Mouse (Mus musculus) kidney, embryonic 16.5 days (tissue): ENCODE results near the gene Loxl3. TPM values are rescaled to one million over a fixed set of nuclear protein-coding genes. Genes with fewer than 3 reads are reported as not detected.
A peak's percentile ranks its signal among the peaks of the same experiment; 100 is the strongest.

ENCODE experiments used
- ATAC-seq: fragments of 200-750 bp; cut with Nextera tagmentation; 2 replicates; pipeline ENCODE4 v1.8.0; 2017; ENCODE audit warnings: moderate TSS enrichment; ENCODE audit not compliant: low FRiP score, low TSS enrichment
- H3K27ac ChIP-seq: fragments of 300-500 bp; sonication (generic); 2 replicates; pipeline ENCODE4 v1.5.1; 2014; ENCODE audit warnings: low read length
- H3K27me3 ChIP-seq: fragments of 300-500 bp; sonication (generic); 2 replicates; pipeline ENCODE4 v1.6.1; 2014; ENCODE audit warnings: low read length, control low read depth, mixed read lengths; ENCODE audit not compliant: insufficient read depth
- H3K36me3 ChIP-seq: fragments of 300-500 bp; sonication (generic); 2 replicates; pipeline ENCODE4 v1.6.1; 2014; ENCODE audit warnings: low read length, control low read depth, mixed read lengths; ENCODE audit not compliant: insufficient read depth
- H3K4me1 ChIP-seq: fragments of 300-500 bp; sonication (generic); 2 replicates; pipeline ENCODE4 v1.6.1; 2014; ENCODE audit warnings: low read length, control low read depth, mixed read lengths; ENCODE audit not compliant: insufficient read depth
- H3K4me2 ChIP-seq: fragments of 300-500 bp; sonication (generic); replicated peaks from 2 replicates; pipeline ENCODE4 v1.6.1; 2014; ENCODE audit warnings: low read depth, low read length
- H3K4me3 ChIP-seq: fragments of 300-500 bp; sonication (generic); 2 replicates; pipeline ENCODE4 v1.5.1; 2014; ENCODE audit warnings: mild to moderate bottlenecking, low read length
- H3K9ac ChIP-seq: fragments of 300-500 bp; sonication (generic); replicated peaks from 2 replicates; pipeline ENCODE4 v1.6.1; 2014; ENCODE audit warnings: low read length
- H3K9me3 ChIP-seq: fragments of 300-500 bp; sonication (generic); 2 replicates; pipeline ENCODE4 v1.6.1; 2016; ENCODE audit warnings: low read length, control low read depth
- WGBS: fragments of 180-500 bp; shearing (Covaris S2); extraction: QIAGEN DNeasy Blood & Tissue Kit; methylation state at CpG from one replicate; pipeline ENCODE4 v1.1.7; 2014; 5-methylcytosine and 5-hydroxymethylcytosine counted together
- microRNA counts: library from miRNA; unstranded; fragments of <30 nt; microRNA quantifications from one replicate; lab custom pipeline; 2016
- microRNA-seq: library from miRNA; unstranded; fragments of <30 nt; microRNA quantifications from one replicate; pipeline ENCODE4, GENCODE M21; 2016
- polyA plus RNA-seq: library from polyadenylated mRNA; unstranded; fragments of >200 nt; fragmentation: Nextera tagmentation; extraction: Ambion mirVana; gene quantifications from 2 replicates; pipeline ENCODE4 v1.2.1, GENCODE M21; 2015

Loxl3 gene
- polyA plus RNA-seq, 1 experiment from 2014 or later: 26.1 TPM

DNA sequence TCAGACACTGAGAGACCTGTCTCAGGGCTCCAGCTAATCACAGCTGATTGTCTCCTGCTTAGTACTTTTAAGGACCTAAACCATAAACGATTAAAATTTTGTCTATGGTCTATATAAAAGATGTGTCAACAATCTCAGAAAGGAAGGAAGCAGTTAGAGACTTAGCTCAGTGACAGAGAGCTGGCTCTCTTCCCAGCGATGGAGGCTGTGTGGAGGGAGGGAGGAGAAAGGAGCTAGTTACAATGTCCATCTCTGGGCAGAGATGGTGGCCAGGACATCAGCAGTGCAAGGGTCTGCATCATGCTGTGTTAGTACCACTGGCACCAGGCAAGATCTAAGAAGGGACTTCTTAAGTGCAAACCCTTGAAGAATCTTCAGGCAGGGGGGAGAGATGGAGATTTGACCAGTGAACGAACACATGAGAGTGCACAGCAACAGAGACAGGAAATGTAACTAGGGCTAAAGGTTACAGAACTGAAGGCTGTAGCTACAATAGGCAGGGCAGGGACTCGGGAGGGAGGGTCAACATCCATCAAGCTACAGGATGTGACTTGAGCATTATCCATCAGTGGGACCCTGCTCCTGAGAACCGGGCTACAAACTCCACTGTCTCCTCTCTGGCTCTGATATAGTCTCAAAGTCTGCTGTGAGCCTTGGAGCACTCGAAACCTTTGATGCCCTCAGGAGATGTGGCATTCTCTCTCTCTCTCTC lies 58.6 kb downstream of the Loxl3 start:
- Histone ChIP-seq H3K4me3 (no peak overlapping the region), H3K36me3 (no peaks in the 10 kb centered on the region), H3K9me3 (no peaks in the 10 kb centered on the region), H3K27me3 (peaks cover 18% of the 10 kb centered on the region), H3K27ac (peak overlapping the region; percentile 26), H3K9ac (no peak overlapping the region), H3K4me1 (peaks cover 7% of the 10 kb centered on the region), H3K4me2 (no peak overlapping the region)
- 0 out of 2 replicates have a peak, but pooled peaks have one; percentile 18 for ATAC-seq
- WGBS: 25% methylated on average over 6 of the region's 6 CpGs

DNA sequence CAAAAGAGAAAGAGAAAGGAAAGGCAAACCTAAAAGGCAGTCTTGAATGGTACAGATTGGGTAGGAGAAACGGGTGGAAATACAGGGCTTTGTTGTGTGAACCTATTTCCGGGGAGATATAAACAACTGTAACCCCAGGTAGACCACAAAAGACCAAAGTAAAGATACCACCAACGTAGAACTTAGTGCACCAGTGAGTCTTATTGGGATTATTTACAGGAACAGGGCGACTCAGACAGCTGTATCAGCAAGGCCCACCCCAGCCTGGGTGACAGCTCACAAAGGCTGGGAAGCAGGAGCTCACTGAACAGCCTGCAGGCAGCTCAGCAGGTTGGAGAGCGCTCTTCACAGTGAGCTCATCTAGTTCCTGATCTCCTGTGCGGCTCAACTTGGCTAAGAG lies 62.0 kb downstream of the Loxl3 start:
- 50% methylated on average over 6 of the region's 6 CpGs for WGBS

DNA sequence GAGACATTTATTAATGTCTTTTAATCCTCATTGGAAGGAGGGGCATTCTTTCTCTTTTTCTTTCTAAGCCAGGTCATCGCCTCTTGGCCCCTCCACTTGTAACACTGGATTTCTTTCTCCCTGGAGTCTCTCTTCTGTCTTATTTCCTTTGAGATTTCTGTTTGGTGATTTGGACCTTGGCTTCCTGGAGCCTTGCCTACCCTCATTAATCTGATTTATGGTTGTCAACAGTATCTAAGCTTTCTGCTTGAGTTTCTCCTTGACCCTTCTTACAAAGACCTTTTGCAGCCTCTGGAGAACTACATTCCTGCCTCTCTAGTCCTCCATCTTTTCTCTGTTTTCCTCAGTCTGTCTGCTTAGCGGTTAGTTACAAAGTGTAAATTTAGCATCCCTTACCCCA lies 64.4 kb downstream of the Loxl3 start:
- no peak overlapping the region for H3K9ac ChIP-seq
- peak overlapping the region; percentile 47; the same call in 1 of the 2 replicates for H3K27ac ChIP-seq
- ATAC-seq: no peak
- no peak overlapping the region for H3K4me3 ChIP-seq
- H3K27me3 ChIP-seq: no peaks in the 10 kb centered on the region
- 26% methylated on average over 2 of the region's 2 CpGs for WGBS
- peaks cover 28% of the 10 kb centered on the region for H3K4me1 ChIP-seq
- no peaks in the 10 kb centered on the region for H3K36me3 ChIP-seq
- H3K9me3 ChIP-seq: no peaks in the 10 kb centered on the region
- H3K4me2 ChIP-seq: no peak overlapping the region

More for the DNA sequence above, 62.0 kb downstream of the Loxl3 start:
- Histone ChIP-seq H3K27me3 (no peaks in the 10 kb centered on the region), H3K9ac (no peak overlapping the region), H3K4me1 (peaks cover 14% of the 10 kb centered on the region), H3K4me2 (no peak overlapping the region), H3K27ac (no peak overlapping the region), H3K4me3 (no peak overlapping the region), H3K36me3 (no peaks in the 10 kb centered on the region), H3K9me3 (no peaks in the 10 kb centered on the region)
- ATAC-seq: no peak

DNA sequence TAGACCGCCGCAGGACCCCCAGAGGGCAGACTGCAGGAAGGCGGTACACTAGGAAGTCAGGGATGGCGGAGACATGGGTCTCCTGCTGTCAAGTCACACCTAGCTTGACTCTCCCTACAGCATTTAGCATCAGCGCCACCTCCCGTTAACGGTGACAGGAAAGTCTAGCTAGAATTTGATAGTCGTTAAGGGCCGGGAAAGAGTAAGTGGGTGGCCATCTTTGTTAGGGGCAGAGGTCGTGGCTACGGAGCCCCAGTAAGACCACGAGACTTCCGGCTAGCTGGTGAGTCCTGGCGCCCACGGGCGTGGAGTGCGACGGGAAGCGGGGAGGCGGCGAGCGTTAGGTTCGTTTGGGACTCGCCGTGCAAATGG lies 67.3 kb downstream of the Loxl3 start, which contains the start of the genes Ccdc142 and Gm42688:
Ccdc142 (plus strand) TSS at position 286 of the 372 bp plus-strand sequence.
Gm42688 (plus strand) TSS at position 302 of the 372 bp plus-strand sequence.
- under 1% methylated on average over 25 of the region's 25 CpGs for WGBS
- Histone ChIP-seq H3K36me3 (no peaks in the 10 kb centered on the region), H3K4me1 (peaks cover 30% of the 10 kb centered on the region), H3K9me3 (no peaks in the 10 kb centered on the region), H3K27me3 (no peaks in the 10 kb centered on the region), H3K9ac (peak within 1 kb of the TSS; percentile 86), H3K4me2 (peak within 1 kb of the TSS; percentile 99), H3K27ac (peak within 1 kb of the TSS; percentile 84), H3K4me3 (peak within 1 kb of the TSS; percentile 71)
- peak; percentile 89 for ATAC-seq

DNA sequence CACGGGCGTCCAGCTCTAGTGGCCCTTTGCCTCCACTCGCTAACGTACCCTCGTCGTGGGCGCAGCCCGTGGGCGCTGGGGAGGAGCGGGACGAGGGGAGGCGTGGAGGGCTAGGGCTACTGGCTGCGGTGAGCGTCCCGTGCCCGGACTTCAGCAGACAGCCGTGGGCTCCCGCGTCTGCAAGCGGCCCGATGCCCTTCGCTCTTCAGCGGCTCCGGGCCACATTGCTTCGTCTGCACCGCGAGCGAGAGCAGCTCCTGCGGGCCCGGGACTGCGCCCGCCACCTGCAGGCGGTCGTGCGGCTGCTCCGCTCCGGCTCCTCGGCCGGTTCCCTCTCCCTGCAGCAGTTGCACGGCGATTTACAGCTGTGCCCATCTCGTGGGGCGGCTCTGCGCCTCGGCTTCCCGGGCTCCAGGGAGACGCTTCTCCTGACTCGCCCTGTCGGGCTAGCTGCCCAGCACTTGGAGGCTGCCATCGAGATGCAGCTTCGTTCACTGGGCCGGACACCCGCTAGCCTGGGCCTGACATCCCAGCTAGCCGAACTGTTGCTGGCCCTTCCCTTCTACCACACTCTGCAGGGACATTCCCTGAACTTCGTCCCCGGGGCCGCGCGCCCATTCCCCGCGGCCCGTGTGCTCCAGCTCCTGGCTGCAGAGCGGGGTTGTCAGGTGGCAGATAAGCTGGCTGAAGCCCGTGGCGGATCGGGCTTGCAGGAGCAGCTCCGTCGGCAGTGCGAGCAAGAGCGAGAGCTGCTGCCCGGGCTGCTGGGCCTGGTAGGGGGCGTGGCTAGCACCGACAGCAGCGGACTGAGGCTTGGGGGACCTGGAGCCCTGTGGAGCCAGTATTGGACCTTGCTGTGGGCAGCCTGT lies 67.9 kb downstream of the Loxl3 start:
- Histone ChIP-seq H3K4me1 (peaks cover 30% of the 10 kb centered on the region), H3K9ac (peak overlapping the region; percentile 86), H3K4me3 (peak overlapping the region; percentile 71), H3K36me3 (no peaks in the 10 kb centered on the region), H3K9me3 (no peaks in the 10 kb centered on the region), H3K4me2 (peak overlapping the region; percentile 99), H3K27ac (peak overlapping the region; percentile 84), H3K27me3 (no peaks in the 10 kb centered on the region)
- WGBS: under 1% methylated on average over 73 of the region's 74 CpGs
- peak; percentile 79 for ATAC-seq

MicroRNAs within 50 kb of the gene (microRNA counts, 519-probe panel; counts per million panel counts)
- 971 counts per million, percentile 37 among the panel's probes with 10 or more counts for microRNA mmu-miR-3470a+mmu-miR-3470b (lab: Ali Mortazavi, UCI)

Small RNA genes lying within 50 kb of the gene (microRNA-seq; reads per million reads assigned to microRNA genes)
- gene Mir3470a: not detected
- 0.79 reads per million for gene Mir7040

Other genes with a start within 250 kb of the Loxl3 start
- 1.1 and 1.6 TPM in 2 replicates for gene Sema4f, start 94.4 kb upstream of the Loxl3 start, polyA plus RNA-seq
- 0.29 and 0.69 TPM in 2 replicates for gene M1ap, start 87.3 kb upstream of the Loxl3 start, polyA plus RNA-seq
- gene Dok1, start 702 bp upstream of the Loxl3 start, polyA plus RNA-seq: 14.5 and 14.8 TPM in 2 replicates
- gene Aup1, start 20.3 kb downstream of the Loxl3 start, polyA plus RNA-seq: 244 and 260 TPM in 2 replicates
- 91.9 and 94.3 TPM in 2 replicates for gene Htra2, start 21.1 kb downstream of the Loxl3 start, polyA plus RNA-seq
- 5.0 and 5.2 TPM in 2 replicates for gene Dqx1, start 23.7 kb downstream of the Loxl3 start, polyA plus RNA-seq
- 0.49 and 0.73 TPM in 2 replicates for gene Tlx2, start 36.1 kb downstream of the Loxl3 start, polyA plus RNA-seq
- gene Pcgf1, start 43.7 kb downstream of the Loxl3 start, polyA plus RNA-seq: 43.1 and 44.5 TPM in 2 replicates
- gene Lbx2, start 52.2 kb downstream of the Loxl3 start, polyA plus RNA-seq: 8.6 TPM in 2 replicates
- gene Ccdc142, start 67.4 kb downstream of the Loxl3 start, polyA plus RNA-seq: 3.5 and 3.9 TPM in 2 replicates
- gene Gm42688, start 67.4 kb downstream of the Loxl3 start, polyA plus RNA-seq: 2.8 and 3.3 TPM in 2 replicates
- gene Mrpl53, start 74.9 kb downstream of the Loxl3 start, polyA plus RNA-seq: 131 and 143 TPM in 2 replicates
- 10.6 and 34.9 TPM in 2 replicates for gene Mogs, start 81.3 kb downstream of the Loxl3 start, polyA plus RNA-seq
- 159 and 160 TPM in 2 replicates for gene Wbp1, start 87.4 kb downstream of the Loxl3 start, polyA plus RNA-seq
- gene Ino80b, start 91.3 kb downstream of the Loxl3 start, polyA plus RNA-seq: 14.2 TPM in 2 replicates
- 43.0 and 43.9 TPM in 2 replicates for gene Rtkn, start 101.3 kb downstream of the Loxl3 start, polyA plus RNA-seq
- gene Wdr54, start 122.2 kb downstream of the Loxl3 start, polyA plus RNA-seq: 7.7 and 8.0 TPM in 2 replicates
- gene 1700003E16Rik, start 122.2 kb downstream of the Loxl3 start, polyA plus RNA-seq: 2.6 and 2.8 TPM in 2 replicates
- gene Dctn1, start 131.7 kb downstream of the Loxl3 start, polyA plus RNA-seq: 97.7 and 101 TPM in 2 replicates
- 0.72 and 0.91 TPM in 2 replicates for gene Slc4a5, start 185.7 kb downstream of the Loxl3 start, polyA plus RNA-seq